Mouse (Mus musculus): ENCODE data around the gene Isl2. TPM values are rescaled to one million over a fixed set of nuclear protein-coding genes. Genes with fewer than 3 reads are reported as not detected.

Isl2 gene
- total and polyA plus RNA-seq, 2 experiments from 2014 or later = 0.39 TPM; not detected in 1

DNA sequence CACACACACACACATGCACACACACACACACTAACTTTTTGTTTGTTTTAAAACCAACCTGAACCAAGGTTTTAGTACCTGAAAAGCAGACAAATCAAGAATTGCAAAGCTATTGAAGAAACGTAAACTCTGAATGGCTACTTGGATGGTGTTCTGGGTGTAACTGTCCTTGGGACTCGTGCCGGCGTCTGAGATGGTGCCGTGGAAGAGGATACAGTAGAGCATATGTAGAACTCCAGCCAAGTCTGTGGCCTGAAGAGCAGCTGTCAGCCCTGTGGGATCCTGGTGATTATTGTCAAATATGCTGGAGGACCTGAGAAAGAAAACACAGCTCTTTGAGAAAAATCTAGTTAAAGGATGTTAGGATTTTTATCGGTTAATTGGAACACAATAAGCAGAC, 47.7 kb downstream of the Isl2 start:
- H3K9me3 ChIP-seq (ENCODE audit: low read length) = no peaks in the 10 kb centered on the region
- ATAC-seq (ENCODE audit: low FRiP score) = no peak
- H3K4me2 ChIP-seq (ENCODE audit: low read depth, low read length, poor library complexity, severe bottlenecking) = no peak overlapping the region
- 96% methylated on average over 6 of the region's 6 CpGs for WGBS
- no peak overlapping the region for H3K4me3 ChIP-seq (ENCODE audit: low read depth, low read length)
- no peaks in the 10 kb centered on the region for H3K27me3 ChIP-seq (ENCODE audit: insufficient read depth, low read length)
- no peak overlapping the region for H3K9ac ChIP-seq (replicated peaks; ENCODE audit: low read length, poor library complexity, severe bottlenecking)
- H3K4me1 ChIP-seq (ENCODE audit: insufficient read depth, low read length) = no peaks in the 10 kb centered on the region
- no peak for DNase-seq (ENCODE audit: low spot score)
- no peak for TF ChIP-seq CTCF (IDR thresholded peaks at IDR 0.05)
- H3K36me3 ChIP-seq (ENCODE audit: insufficient read depth, low read length) = peaks cover 4% of the 10 kb centered on the region; the same call in 1 of the 2 replicates
- no peak overlapping the region for H3K27ac ChIP-seq (ENCODE audit: low read depth, low read length)

Other genes starting within 250 kb of the Isl2 start
- gene Nrg4, start 211.8 kb upstream of the Isl2 start, total RNA-seq (2014; rRNA removed) = 0.94 TPM in 1 of 2 replicates, not detected in the other
- gene Nrg4, start 211.8 kb upstream of the Isl2 start, polyA plus RNA-seq (2015; fragmentation: Nextera tagmentation; extraction: Ambion mirVana) = 1.3 and 1.8 TPM in 2 replicates
- gene Tmem266, start 211.8 kb upstream of the Isl2 start, total RNA-seq (2014; rRNA removed) = 12.5 and 13.0 TPM in 2 replicates
- gene Tmem266, start 211.8 kb upstream of the Isl2 start, polyA plus RNA-seq (2015; fragmentation: Nextera tagmentation; extraction: Ambion mirVana) = 7.3 and 7.7 TPM in 2 replicates
- 11.5 and 13.7 TPM in 2 replicates for gene Etfa, start 26.4 kb upstream of the Isl2 start, total RNA-seq (2014; rRNA removed)
- gene Etfa, start 26.4 kb upstream of the Isl2 start, polyA plus RNA-seq (2015; fragmentation: Nextera tagmentation; extraction: Ambion mirVana) = 94.6 and 99.1 TPM in 2 replicates